Mouse (Mus musculus): Measurements from ENCODE around the gene St5. TPM values are rescaled to one million over a fixed set of nuclear protein-coding genes. Genes with fewer than 3 reads are reported as not detected.

St5 gene
- 0.91 TPM for polyA plus RNA-seq (2017; shearing (Covaris generic))

DNA sequence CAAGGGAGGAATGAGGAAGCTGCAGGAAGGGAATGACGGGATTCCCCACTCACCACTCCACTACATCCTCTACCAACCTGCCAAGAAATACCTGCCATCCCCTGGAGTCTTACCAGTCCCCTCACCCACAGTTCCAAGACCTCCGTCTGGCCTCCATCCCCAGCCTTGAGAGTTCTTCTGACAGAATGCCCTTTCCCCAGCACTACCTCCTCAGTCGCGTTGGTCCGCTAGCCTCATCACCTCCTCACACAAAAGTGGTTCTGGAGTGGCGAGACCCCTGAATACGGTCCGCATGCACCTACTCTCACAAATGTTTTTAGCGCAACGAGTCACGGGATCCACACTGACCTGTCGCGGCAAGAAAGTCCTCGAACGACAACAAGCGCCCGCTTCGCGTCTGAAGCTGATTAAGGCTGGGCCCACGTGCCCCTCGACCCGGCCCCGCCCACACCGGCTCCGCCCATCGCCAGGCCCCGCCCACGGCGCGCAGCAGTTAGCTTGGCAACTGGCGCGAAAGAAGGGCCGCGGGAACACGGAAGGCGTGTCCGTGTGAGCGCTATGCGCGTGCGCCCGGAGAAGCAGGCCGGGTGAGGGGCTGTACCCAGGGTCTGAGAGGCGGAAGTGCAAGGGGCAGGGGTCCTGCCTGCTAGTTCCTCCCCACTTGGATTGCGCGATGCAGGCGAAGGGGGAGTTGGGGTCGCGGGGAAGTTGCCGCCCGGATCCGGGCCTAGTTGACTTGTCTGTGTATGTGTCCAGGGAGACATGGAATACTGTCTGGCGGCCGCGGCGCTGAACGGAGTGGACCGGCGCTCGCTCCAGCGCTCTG, at the start of gene St5, which contains the start of gene Akip1:
Gene St5 (minus strand): TSS at position 416 of the 826 bp plus-strand sequence.
Gene Akip1 (plus strand): TSS at position 501 of the 826 bp plus-strand sequence.

DNA sequence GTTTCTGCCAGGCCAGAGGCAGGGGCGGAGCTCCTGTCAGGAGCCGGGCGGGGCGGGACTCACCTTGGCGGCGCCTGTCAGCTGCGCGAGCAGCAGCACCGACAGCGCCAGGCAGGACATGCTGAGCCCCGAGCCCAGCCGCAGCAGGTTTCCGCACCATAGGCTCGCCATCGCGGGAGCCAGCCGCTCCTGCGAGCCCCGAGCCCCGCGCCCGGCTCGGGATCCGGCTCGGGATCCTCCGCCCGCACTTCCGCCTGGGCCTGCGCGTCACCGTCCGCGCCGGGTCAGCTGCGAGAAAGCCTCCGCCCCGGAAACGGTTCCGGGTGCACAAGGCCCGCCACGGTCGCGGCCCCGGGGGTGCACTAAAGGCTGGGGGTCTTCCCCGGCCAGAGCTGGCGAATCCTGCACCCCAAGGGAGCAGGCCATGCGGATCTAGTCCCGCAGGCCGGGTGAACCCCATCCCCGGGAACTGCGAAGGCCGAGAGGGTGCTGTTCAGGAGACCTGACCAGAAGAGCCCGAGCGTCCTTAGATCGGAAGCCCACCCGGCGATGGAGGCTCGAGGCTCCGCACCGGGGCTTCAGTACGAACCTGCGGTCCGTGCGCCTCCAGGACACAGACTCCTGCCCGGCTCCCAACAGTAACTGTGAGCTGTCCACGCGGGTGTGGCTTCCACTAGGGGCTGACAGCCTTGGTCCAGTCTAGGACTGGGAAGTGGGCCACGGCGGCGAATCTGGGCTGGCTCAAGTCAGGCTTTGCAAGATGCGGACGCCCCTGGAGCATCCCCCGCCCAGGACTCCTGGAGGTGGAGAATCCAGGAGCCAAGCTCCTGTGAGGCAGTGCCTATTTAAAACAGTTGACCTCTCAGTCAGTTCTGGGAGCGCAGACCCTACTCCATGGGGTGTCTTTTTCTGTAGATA, 48.9 kb upstream of the St5 start, which contains the start of gene Tmem9b:
Gene Tmem9b (minus strand): TSS at position 868 of the 918 bp plus-strand sequence.

DNA sequence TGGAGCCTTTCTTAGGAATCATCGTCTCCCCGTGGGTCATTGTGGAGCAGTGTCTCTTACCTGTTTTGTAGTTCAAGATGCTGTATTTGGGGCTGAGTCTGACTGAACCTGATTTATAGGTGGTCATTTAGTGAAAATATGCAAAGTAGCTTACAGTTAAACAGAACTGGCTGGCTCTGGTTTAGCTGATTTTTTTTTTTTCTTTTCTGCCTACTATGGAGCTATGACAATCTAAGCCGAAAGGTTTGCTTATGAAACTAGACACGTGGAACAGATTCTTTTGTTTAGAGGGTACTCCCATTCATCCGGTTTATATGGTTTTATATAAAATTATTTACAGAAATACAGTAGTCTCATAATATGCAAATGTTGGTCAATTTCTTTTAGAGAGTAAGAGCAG, 28.2 kb upstream of the St5 start, which contains the start of gene Ascl3:
Gene Ascl3 (minus strand): TSS at position 101 of the 400 bp plus-strand sequence.

DNA sequence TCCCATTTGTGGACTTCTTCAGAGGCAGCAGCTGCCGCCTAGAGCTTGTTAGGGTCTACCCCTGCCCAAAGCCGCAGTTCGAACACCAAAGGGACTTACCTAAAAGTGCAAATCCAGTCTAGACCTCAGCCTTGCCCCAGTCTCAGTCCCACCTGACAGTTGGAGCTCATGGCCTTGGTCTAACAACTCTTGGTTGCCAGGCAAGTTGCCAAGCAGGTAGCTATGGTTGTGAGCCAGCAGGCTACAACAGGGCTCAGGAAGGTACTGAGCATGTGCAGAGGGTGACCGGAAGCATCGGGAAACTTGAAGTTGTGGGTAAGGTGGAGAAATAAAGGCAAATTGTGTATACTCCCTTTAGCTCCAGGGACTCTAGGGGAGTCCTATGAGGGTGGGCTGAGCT, 20.3 kb upstream of the St5 start, which contains the start of gene BC051019:
Gene BC051019 (minus strand): TSS at position 154 of the 400 bp plus-strand sequence.

DNA sequence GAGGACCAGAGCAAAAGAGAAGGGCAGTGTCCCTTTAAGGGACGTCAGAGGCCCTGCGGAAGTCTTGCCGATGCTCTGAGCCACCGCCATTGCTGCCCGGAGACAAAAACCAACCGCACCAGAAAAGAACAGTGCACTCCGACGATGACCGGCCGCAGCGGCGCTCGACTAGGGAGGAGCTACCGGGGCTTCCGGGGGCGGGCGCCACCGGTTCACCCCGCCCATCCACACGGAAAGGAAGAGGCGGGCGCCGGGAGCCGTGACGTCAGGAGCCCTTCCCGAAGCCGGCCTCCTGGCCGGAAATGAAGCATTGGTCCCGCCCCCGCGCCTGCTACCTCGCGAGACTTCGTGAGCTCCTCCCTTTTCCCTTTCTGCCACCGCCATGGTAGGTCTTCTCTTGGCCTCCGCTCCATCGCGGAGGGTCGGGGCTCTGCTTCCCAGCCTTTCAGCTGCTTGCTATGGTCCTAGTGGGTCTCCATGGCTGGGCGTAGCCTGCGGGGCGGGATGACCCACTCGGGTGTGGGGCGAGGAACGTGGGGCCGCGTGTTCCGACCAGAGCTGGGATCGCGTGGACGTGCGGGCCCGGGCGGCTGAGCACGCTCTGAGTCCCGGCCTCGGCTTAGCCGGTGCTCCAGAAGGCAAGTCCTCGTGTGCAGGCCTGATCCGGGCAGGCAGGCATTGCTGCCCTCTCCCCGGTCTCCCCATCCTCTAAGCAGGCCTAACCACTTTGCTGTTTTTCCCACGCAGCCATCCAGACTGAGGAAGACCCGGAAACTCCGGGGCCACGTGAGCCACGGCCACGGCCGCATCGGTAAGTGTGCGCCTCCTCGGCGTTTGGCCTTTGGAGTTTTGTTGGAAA, 184.3 kb downstream of the St5 start, which contains the start of gene Rpl27a:
Gene Rpl27a (plus strand): TSS at position 310 of the 859 bp plus-strand sequence.

DNA sequence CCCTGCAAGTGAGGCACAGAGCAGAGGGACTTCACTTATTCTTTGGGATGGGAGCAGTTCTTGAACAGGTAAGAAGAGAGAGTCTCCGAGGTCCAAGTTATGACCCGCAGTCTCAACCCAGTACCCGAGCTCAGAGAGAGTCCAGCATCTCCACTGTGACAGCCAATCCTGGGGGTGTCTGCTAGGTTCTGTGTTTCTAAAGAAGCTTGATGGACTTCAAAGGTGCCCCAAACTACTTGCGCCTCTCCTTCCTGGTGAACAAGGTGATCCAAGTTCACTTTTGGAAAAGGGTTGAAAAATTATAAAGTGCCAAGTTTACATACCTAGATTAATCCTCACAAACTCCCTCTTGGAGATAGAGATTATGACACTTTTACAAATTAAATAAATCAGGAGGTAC, 195.4 kb downstream of the St5 start, which contains the start of gene Trim66:
Gene Trim66 (minus strand): TSS at position 101 of the 400 bp plus-strand sequence.

Other genes with a start within 250 kb of the St5 start
- 0.02 TPM for gene Trim66, start 195.5 kb downstream of the St5 start, polyA plus RNA-seq (2017; shearing (Covaris generic))
- gene Rpl27a, start 184.5 kb downstream of the St5 start, polyA plus RNA-seq (2017; shearing (Covaris generic)), result 125 TPM
- 35.5 TPM for gene Akip1, start 85 bp upstream of the St5 start, polyA plus RNA-seq (2017; shearing (Covaris generic))
- not detected for gene BC051019, start 20.2 kb upstream of the St5 start, polyA plus RNA-seq (2017; shearing (Covaris generic))
- gene Ascl3, start 28.1 kb upstream of the St5 start, polyA plus RNA-seq (2017; shearing (Covaris generic)), result 0.61 TPM
- 129 TPM for gene Tmem9b, start 49.3 kb upstream of the St5 start, polyA plus RNA-seq (2017; shearing (Covaris generic))
- gene Nrip3, start 78.4 kb upstream of the St5 start, polyA plus RNA-seq (2017; shearing (Covaris generic)), result 0.51 TPM
- gene Scube2, start 162.1 kb upstream of the St5 start, polyA plus RNA-seq (2017; shearing (Covaris generic)), result not detected